Comparison of ENCODE assay signal across 8 mouse cellular contexts in the genomic region with DNA sequence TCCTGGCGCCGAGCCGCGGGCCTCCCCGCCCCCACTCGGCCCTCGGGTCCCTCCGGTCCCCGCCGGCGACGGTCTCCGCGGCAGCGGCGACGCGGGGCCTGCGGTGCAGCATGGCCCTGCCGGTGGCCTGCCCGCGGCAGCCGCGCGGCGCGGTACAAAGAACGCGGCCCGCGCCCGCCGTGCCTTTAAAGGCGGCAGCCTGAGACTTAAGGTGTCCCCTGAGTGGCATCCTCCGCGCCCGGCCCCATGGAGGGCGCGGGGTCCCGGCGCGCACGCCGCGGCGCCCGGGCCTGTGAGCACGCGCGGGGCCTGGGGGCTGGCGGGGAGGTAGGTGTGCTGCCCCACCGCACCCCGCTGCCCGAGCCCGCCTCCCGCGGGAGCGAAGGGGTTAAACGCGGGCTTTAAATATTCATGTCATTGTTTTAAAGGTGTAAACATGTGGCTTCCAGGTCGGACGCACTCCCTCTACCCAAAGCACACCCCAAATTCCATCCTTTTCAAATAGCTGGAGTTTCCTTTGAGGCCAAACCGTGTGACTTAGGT. TPM values are rescaled to one million over a fixed set of nuclear protein-coding genes. Genes with fewer than 3 reads are reported as not detected.
A peak's percentile ranks its signal among the peaks of the same experiment; 100 is the strongest.
DNase-seq lines count a peak whose midpoint lies in the region; ATAC-seq and TF ChIP-seq lines count a peak whose summit lies in the region.

No protein-coding gene starts in this region.

- peak overlapping the region; percentile 88 for H3K4me2 ChIP-seq in heart, embryonic 14.5 days (ENCODE audit: low read length)
- H3K4me2 ChIP-seq in neural tube, embryonic 15.5 days = peak overlapping the region; percentile 69

- peak; percentile 33 for ATAC-seq in heart, embryonic 14.5 days (ENCODE audit: insufficient number of reproducible peaks, insufficient read depth, low FRiP score, low read depth)
- peak; percentile 64 for ATAC-seq in neural tube, embryonic 15.5 days (ENCODE audit: low FRiP score)

- peak overlapping the region; percentile 92 for H3K4me3 ChIP-seq in E14TG2a.4 (replicated peaks; ENCODE audit: low read length)
- H3K4me3 ChIP-seq in embryonic fibroblast, embryonic 13.5 days (ENCODE audit: insufficient read depth, low read length) = peak overlapping the region; percentile 99
- peak overlapping the region; percentile 99 to 100 for H3K4me3 ChIP-seq in heart, embryonic 14.5 days (ENCODE audit: control insufficient read depth in 1 of 2, insufficient read depth in 1 of 2, low read depth in 1 of 2, low read length in 2 of 2)
- H3K4me3 ChIP-seq in lung, adult 2 months (replicated peaks; ENCODE audit: extremely low read depth, low read depth, low read length) = peak overlapping the region; percentile 73
- H3K4me3 ChIP-seq in neural tube, embryonic 15.5 days (replicated peaks) = peak overlapping the region; percentile 96

- peak overlapping the region; percentile 96 for H3K27ac ChIP-seq in embryonic fibroblast, embryonic 13.5 days (ENCODE audit: insufficient read depth, low read length)
- peak overlapping the region; percentile 87 to 97 for H3K27ac ChIP-seq in heart, embryonic 14.5 days (replicated peaks in 1 of 2; ENCODE audit: control insufficient read depth in 1 of 2, insufficient read depth in 1 of 2, low read depth in 2 of 2, low read length in 2 of 2)
- peak overlapping the region; percentile 100 for H3K27ac ChIP-seq in neural tube, embryonic 15.5 days (replicated peaks)

- 0 out of 2 replicates have a peak, but pooled peaks have one; percentile 6 for TF ChIP-seq POLR2A in embryonic fibroblast, embryonic 13.5 days (IDR thresholded peaks at IDR 0.05; ENCODE audit: low read depth, low read length)
- TF ChIP-seq POLR2A in lung, adult 2 months (IDR thresholded peaks at IDR 0.05; ENCODE audit: borderline replicate concordance, extremely low read depth, low read depth, low read length) = no peak

- peaks cover 50% of the 10 kb centered on the region for H3K4me1 ChIP-seq in E14TG2a.4 (replicated peaks; ENCODE audit: low read depth, low read length)
- peaks cover 7% of the 10 kb centered on the region for H3K4me1 ChIP-seq in embryonic fibroblast, embryonic 13.5 days (ENCODE audit: control insufficient read depth, insufficient read depth, low read length)
- H3K4me1 ChIP-seq in heart, embryonic 14.5 days (ENCODE audit: control insufficient read depth in 2 of 2, insufficient read depth in 2 of 2, low read length in 2 of 2) = peaks cover 5 to 15% of the 10 kb centered on the region in 2 experiments
- H3K4me1 ChIP-seq in lung, adult 2 months (ENCODE audit: control insufficient read depth, insufficient read depth, low read length) = no peaks in the 10 kb centered on the region
- H3K4me1 ChIP-seq in neural tube, embryonic 15.5 days = peaks cover 35% of the 10 kb centered on the region

- under 1% methylated on average over 44 of the region's 63 CpGs for WGBS in heart, embryonic 14.5 days
- WGBS in lung, adult 2 months = under 1% methylated on average over 58 of the region's 63 CpGs
- WGBS in neural tube, embryonic 15.5 days = under 1% methylated on average over 61 of the region's 63 CpGs

- TF ChIP-seq CTCF in E14TG2a.4 (conservative IDR thresholded peaks at IDR 0.05; ENCODE audit: low read length) = no peak
- TF ChIP-seq CTCF in embryonic fibroblast, embryonic 13.5 days (IDR thresholded peaks at IDR 0.05; ENCODE audit: borderline replicate concordance, insufficient read depth, low read length) = no peak
- no peak for TF ChIP-seq CTCF in lung, adult 2 months (IDR thresholded peaks at IDR 0.05; ENCODE audit: insufficient read depth, low read length)

- H3K27me3 ChIP-seq in E14TG2a.4 (ENCODE audit: insufficient read depth, low read length) = peaks cover 9% of the 10 kb centered on the region
- H3K27me3 ChIP-seq in heart, embryonic 14.5 days (ENCODE audit: control insufficient read depth, insufficient read depth, low read length) = no peaks in the 10 kb centered on the region
- no peaks in the 10 kb centered on the region for H3K27me3 ChIP-seq in neural tube, embryonic 15.5 days (replicated peaks)

- peaks cover 33% of the 10 kb centered on the region for H3K36me3 ChIP-seq in E14TG2a.4 (ENCODE audit: insufficient read depth, low read length)
- peaks cover 30% of the 10 kb centered on the region for H3K36me3 ChIP-seq in heart, embryonic 14.5 days (ENCODE audit: control insufficient read depth, insufficient read depth, low read length)
- peaks cover 16% of the 10 kb centered on the region for H3K36me3 ChIP-seq in neural tube, embryonic 15.5 days

- H3K9me3 ChIP-seq in E14TG2a.4 (ENCODE audit: low read length) = no peaks in the 10 kb centered on the region
- H3K9me3 ChIP-seq in heart, embryonic 14.5 days (ENCODE audit: control insufficient read depth, low read length) = no peaks in the 10 kb centered on the region
- no peaks in the 10 kb centered on the region for H3K9me3 ChIP-seq in neural tube, embryonic 15.5 days (replicated peaks)

- peak overlapping the region; percentile 95 for H3K9ac ChIP-seq in heart, embryonic 14.5 days (ENCODE audit: low read length)
- peak overlapping the region; percentile 99 for H3K9ac ChIP-seq in neural tube, embryonic 15.5 days (replicated peaks)

- peak; percentile 61 for DNase-seq in adrenal gland, postnatal 25 days
- peak; percentile 82 for DNase-seq in kidney, postnatal 10 days
- DNase-seq in lung, adult 2 months = peak; percentile 82
- peak; percentile 79 for DNase-seq in thymus, postnatal 4 days

RNA-seq across cellular contexts. Expression of gene Sephs1, which starts 1.0 kb away (rescaled TPM):
- 64.0 and 71.0 TPM in 2 replicates for total RNA-seq in adrenal gland, postnatal 25 days (2021)
- polyA plus RNA-seq in embryonic fibroblast, embryonic 13.5 days (2011; ENCODE audit: insufficient read length, low read depth, missing spikeins) = 45.2 and 69.5 TPM in 2 replicates
- polyA plus RNA-seq in heart, embryonic 14.5 days (2014; fragmentation: Nextera tagmentation; extraction: Ambion mirVana) = 45.0 and 49.1 TPM in 2 replicates
- 14.5 and 19.0 TPM in 2 replicates for polyA plus RNA-seq in lung, adult 2 months (2012; rRNA removed)
- polyA plus RNA-seq in neural tube, embryonic 15.5 days (2015; fragmentation: Nextera tagmentation; extraction: Ambion mirVana) = 43.8 and 48.0 TPM in 2 replicates

RNA-seq across cellular contexts. Expression of gene Phyh, which starts 36.5 kb away (rescaled TPM):
- total RNA-seq in adrenal gland, postnatal 25 days (2021) = 288 and 305 TPM in 2 replicates
- 24.1 and 32.4 TPM in 2 replicates for polyA plus RNA-seq in embryonic fibroblast, embryonic 13.5 days (2011; ENCODE audit: insufficient read length, low read depth, missing spikeins)
- polyA plus RNA-seq in heart, embryonic 14.5 days (2014; fragmentation: Nextera tagmentation; extraction: Ambion mirVana) = 212 and 215 TPM in 2 replicates
- polyA plus RNA-seq in lung, adult 2 months (2012; rRNA removed) = 31.7 and 49.5 TPM in 2 replicates
- 89.1 and 97.9 TPM in 2 replicates for polyA plus RNA-seq in neural tube, embryonic 15.5 days (2015; fragmentation: Nextera tagmentation; extraction: Ambion mirVana)

Comparison
In these comparisons a context has a peak if more than half of its experiments do, and no peak if none do; other contexts are left out.
1. Peak in every context shown above with its lines: DNase-seq, ATAC-seq, H3K4me3 ChIP-seq and H3K27ac ChIP-seq.